Mouse (Mus musculus) C2C12 (cell line): ENCODE measurements around the gene Eral1. TPM values are rescaled to one million over a fixed set of nuclear protein-coding genes. Genes with fewer than 3 reads are reported as not detected.
A peak's percentile ranks its signal among the peaks of the same experiment; 100 is the strongest.

ENCODE experiments used
- H3K27me3 ChIP-seq: one replicate; pipeline ENCODE4 v1.6.1; 2011; ENCODE audit not compliant: control insufficient read depth, insufficient read depth, insufficient read length
- H3K36me3 ChIP-seq: one replicate; pipeline ENCODE4 v1.6.1; 2011; ENCODE audit not compliant: control insufficient read depth, insufficient read depth
- H3K4me3 ChIP-seq: one replicate; pipeline ENCODE4 v1.5.1; 2011; ENCODE audit warnings: mild to moderate bottlenecking, control low read depth; ENCODE audit not compliant: poor library complexity, insufficient read depth, severe bottlenecking
- H3K79me2 ChIP-seq: one replicate; pipeline ENCODE4 v1.6.1; 2011; ENCODE audit not compliant: control insufficient read depth, insufficient read depth
- H3K79me3 ChIP-seq: one replicate; pipeline ENCODE4 v1.6.1; 2011; ENCODE audit warnings: low read depth, control low read depth
- H3ac ChIP-seq: one replicate; pipeline ENCODE3; 2011; ENCODE audit warnings: low read depth; ENCODE audit not compliant: control insufficient read depth, insufficient read length
- CEBPB ChIP-seq: IDR thresholded peaks from one replicate; pipeline ENCODE4 v1.6.1; 2011; ENCODE audit warnings: low read depth, mild to moderate bottlenecking, control low read depth, moderate library complexity
- CTCF ChIP-seq: IDR thresholded peaks from one replicate; pipeline ENCODE4 v1.5.1; 2011; ENCODE audit not compliant: control insufficient read depth, insufficient read depth, insufficient read length
- FOSL1 ChIP-seq: IDR thresholded peaks from one replicate; pipeline ENCODE4 v1.8.0; 2011; ENCODE audit warnings: mild to moderate bottlenecking, low read length; ENCODE audit not compliant: poor library complexity, insufficient read depth, severe bottlenecking
- MAX ChIP-seq: IDR thresholded peaks from one replicate; pipeline ENCODE4 v1.6.1; 2011; ENCODE audit warnings: mild to moderate bottlenecking, control low read depth
- MYOD1 ChIP-seq: IDR thresholded peaks from one replicate; pipeline ENCODE4 v1.6.1; 2011; ENCODE audit warnings: low read depth; ENCODE audit not compliant: control insufficient read depth, insufficient read length
- MYOG ChIP-seq: IDR thresholded peaks from one replicate; pipeline ENCODE4 v1.6.1; 2011; ENCODE audit not compliant: control insufficient read depth, insufficient read length; ENCODE audit errors: extremely low read depth
- USF1 ChIP-seq: IDR thresholded peaks from one replicate; pipeline ENCODE4 v1.6.1; 2011; ENCODE audit warnings: low read depth, mild to moderate bottlenecking, control low read depth, moderate library complexity
- long read RNA-seq, 2 experiments: library from polyadenylated mRNA; unstranded; transcript quantifications; one replicate each; pipeline ENCODE4 v2.0.0; 2019 to 2020
- polyA plus RNA-seq: library from polyadenylated mRNA; unstranded; fragments of >200 nt; fragmentation: generic; extraction: Trizol; gene quantifications from one replicate; pipeline ENCODE4 v1.2.1, GENCODE M21; 2012; ENCODE audit warnings: missing spikeins

The Eral1 gene
- polyA plus RNA-seq, result 21.5 TPM
- long read RNA-seq, experiment 1, transcript Eral1-201 (10 exons, 2,014 nt), result major isoform, 21 of 29 reads
- long read RNA-seq, experiment 1, partial matches to known transcripts, result 5 of 29 reads
- long read RNA-seq, experiment 1, other reads (novel, unspliced or antisense), result 1 of 29 reads
- long read RNA-seq, experiment 2, transcript Eral1-203 (9 exons, 2,131 nt), result minor isoform, 12 of 129 reads
- long read RNA-seq, experiment 2, transcript Eral1-201 (10 exons, 2,014 nt), result major isoform, 97 of 129 reads
- long read RNA-seq, experiment 2, partial matches to known transcripts, result 3 of 129 reads
- long read RNA-seq, experiment 2, other reads (novel, unspliced or antisense), result 17 of 129 reads

GRCm38 (mm10) chr11:78079961-78080921 lies at the start of gene Eral1:
TSS of gene Eral1 (minus strand) at chr11:78080383.
- Histone ChIP-seq H3ac (peak within 1 kb of the TSS; percentile 93), H3K36me3 (peaks cover 27% of the 10 kb centered on the region), H3K27me3 (no peaks in the 10 kb centered on the region), H3K79me3 (peaks cover 10% of the 10 kb centered on the region), H3K79me2 (peaks cover 16% of the 10 kb centered on the region), H3K4me3 (peak within 1 kb of the TSS; percentile 84)
- TF ChIP-seq MYOG, result no peak
- no peak for TF ChIP-seq MAX
- TF ChIP-seq USF1, result no peak
- TF ChIP-seq FOSL1, result no peak
- no peak for TF ChIP-seq CTCF
- no peak for TF ChIP-seq MYOD1
- no peak for TF ChIP-seq CEBPB

GRCm38 (mm10) chr11:78129458-78129857 lies 49.3 kb upstream of the Eral1 start:
- H3K4me3 ChIP-seq, result no peak overlapping the region
- peaks cover 4% of the 10 kb centered on the region for H3K36me3 ChIP-seq
- no peak overlapping the region for H3ac ChIP-seq
- H3K79me3 ChIP-seq, result peaks cover 74% of the 10 kb centered on the region
- peaks cover 100% of the 10 kb centered on the region for H3K79me2 ChIP-seq
- TF ChIP-seq FOSL1, result no peak
- TF ChIP-seq CTCF, result no peak
- no peak for TF ChIP-seq MAX
- TF ChIP-seq CEBPB, result no peak
- no peak for TF ChIP-seq USF1
- TF ChIP-seq MYOD1, result no peak
- no peak for TF ChIP-seq MYOG
- no peaks in the 10 kb centered on the region for H3K27me3 ChIP-seq

GRCm38 (mm10) chr11:78126739-78127138 lies 46.6 kb upstream of the Eral1 start:
- no peak overlapping the region for H3K4me3 ChIP-seq
- TF ChIP-seq CEBPB, result no peak
- no peak for TF ChIP-seq CTCF
- TF ChIP-seq MAX, result no peak
- no peak for TF ChIP-seq MYOD1
- no peak for TF ChIP-seq FOSL1
- no peak for TF ChIP-seq MYOG
- no peak for TF ChIP-seq USF1
- no peaks in the 10 kb centered on the region for H3K27me3 ChIP-seq
- H3ac ChIP-seq, result no peak overlapping the region
- H3K79me2 ChIP-seq, result peaks cover 100% of the 10 kb centered on the region
- H3K36me3 ChIP-seq, result peaks cover 4% of the 10 kb centered on the region
- peaks cover 79% of the 10 kb centered on the region for H3K79me3 ChIP-seq

- Histone ChIP-seq H3K79me3 (peaks cover 79% of the 10 kb centered on the region), H3K36me3 (peaks cover 4% of the 10 kb centered on the region), H3K79me2 (peaks cover 100% of the 10 kb centered on the region), H3K27me3 (no peaks in the 10 kb centered on the region), H3ac (no peak overlapping the region), H3K4me3 (no peak overlapping the region)
- TF ChIP-seq MYOG (no peak), MYOD1 (no peak), CEBPB (no peak), MAX (no peak), USF1 (no peak), CTCF (no peak), FOSL1 (no peak)
Observed at GRCm38 (mm10) chr11:78125691-78126090, 45.5 kb upstream of the Eral1 start.

- Histone ChIP-seq H3K27me3 (no peaks in the 10 kb centered on the region), H3K79me3 (peaks cover 85% of the 10 kb centered on the region), H3K36me3 (peaks cover 4% of the 10 kb centered on the region), H3ac (no peak overlapping the region), H3K79me2 (peaks cover 100% of the 10 kb centered on the region), H3K4me3 (no peak overlapping the region)
- TF ChIP-seq MAX (no peak), CTCF (no peak), MYOD1 (no peak), CEBPB (no peak), FOSL1 (no peak), USF1 (no peak), MYOG (no peak)
Observed at GRCm38 (mm10) chr11:78123782-78124181, 43.6 kb upstream of the Eral1 start.

GRCm38 (mm10) chr11:78122815-78123214 lies 42.6 kb upstream of the Eral1 start:
- no peaks in the 10 kb centered on the region for H3K36me3 ChIP-seq
- no peak for TF ChIP-seq MYOG
- no peak for TF ChIP-seq MAX
- TF ChIP-seq CTCF, result no peak
- no peak for TF ChIP-seq MYOD1
- TF ChIP-seq CEBPB, result no peak
- no peak for TF ChIP-seq FOSL1
- no peak for TF ChIP-seq USF1
- peaks cover 100% of the 10 kb centered on the region for H3K79me2 ChIP-seq
- no peak overlapping the region for H3K4me3 ChIP-seq
- H3K79me3 ChIP-seq, result peaks cover 86% of the 10 kb centered on the region
- H3K27me3 ChIP-seq, result no peaks in the 10 kb centered on the region
- H3ac ChIP-seq, result no peak overlapping the region
